Mouse (Mus musculus) spleen, postnatal 14 days (tissue): Measurements from ENCODE around the gene Gabpb2.

Source experiments
- DNase-seq, 2 experiments: peaks; one replicate each; pipeline ENCODE4 v3.0.0; 2021 to 2022; ENCODE audit warnings: low spot score in 2 of 2

Gene Gabpb2

DNA sequence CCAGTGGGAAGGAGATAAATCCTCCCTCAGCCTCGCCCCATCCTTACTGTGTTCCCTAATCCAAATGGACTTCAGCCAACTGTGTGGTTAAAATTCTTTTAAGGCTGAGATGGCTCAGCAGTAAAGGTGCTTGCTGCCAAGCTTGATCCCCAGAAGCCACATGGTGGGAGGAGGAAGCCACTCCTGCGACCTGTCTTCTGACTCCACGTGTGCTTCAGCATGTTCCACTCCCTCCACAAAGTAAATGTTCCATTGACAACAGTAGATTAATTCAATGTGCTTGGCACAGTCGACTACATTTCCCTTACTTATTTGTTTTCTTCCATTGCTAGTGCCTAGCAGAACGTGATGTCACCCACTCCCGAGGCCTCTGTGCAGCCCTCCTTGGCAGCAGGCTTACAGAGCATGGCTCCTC lies 23.0 kb downstream of the Gabpb2 start:
- no peak for DNase-seq

GRCm38 (mm10) chr3:95186888-95187287 lies 30.8 kb downstream of the Gabpb2 start:
- DNase-seq, result no peak

GRCm38 (mm10) chr3:95186100-95186499 lies 31.6 kb downstream of the Gabpb2 start:
- no peak for DNase-seq

DNA sequence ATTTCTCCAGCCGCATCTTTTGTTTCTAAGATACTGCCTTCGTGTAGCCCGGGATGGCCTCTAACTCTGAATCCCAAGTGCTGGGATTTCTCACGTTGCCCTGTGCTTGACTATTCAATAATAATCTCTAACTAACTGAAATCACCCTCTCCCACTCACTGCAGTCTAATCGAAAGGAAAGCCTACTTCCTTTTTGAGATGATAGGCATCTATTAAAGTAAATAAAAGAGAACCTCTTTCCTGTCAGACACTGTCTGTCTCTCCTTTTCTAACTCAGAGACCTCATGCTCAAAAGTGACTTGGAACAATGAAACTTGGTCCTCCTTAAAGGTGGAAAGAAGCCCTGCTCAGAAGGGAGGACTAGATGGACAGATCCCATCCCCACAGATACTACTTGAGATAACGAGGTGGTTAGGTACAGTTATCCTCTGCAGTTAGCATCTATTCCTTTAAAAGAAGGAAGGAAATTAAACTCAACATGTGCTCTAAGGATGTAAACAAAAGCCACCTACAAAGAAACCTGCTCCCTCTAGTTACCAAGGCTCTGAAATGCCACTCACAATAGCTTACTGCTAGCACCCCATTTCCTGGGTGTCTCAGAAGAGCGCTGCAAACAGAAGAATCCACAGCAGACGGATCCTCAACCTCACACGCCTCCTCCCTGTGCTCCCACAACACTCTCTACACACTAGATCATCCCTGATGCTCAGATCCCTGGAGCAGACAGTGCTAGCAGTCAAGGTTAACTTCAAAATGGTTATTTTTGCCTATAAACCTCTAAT lies 32.7 kb downstream of the Gabpb2 start:
- DNase-seq, result no peak

- no peak for DNase-seq
Observed at GRCm38 (mm10) chr3:95181841-95182240, 35.9 kb downstream of the Gabpb2 start.

- no peak for DNase-seq
Observed at GRCm38 (mm10) chr3:95179890-95180289, 37.8 kb downstream of the Gabpb2 start.

- no peak for DNase-seq
Observed at GRCm38 (mm10) chr3:95178948-95179347, 38.8 kb downstream of the Gabpb2 start.

- no peak for DNase-seq
Observed at GRCm38 (mm10) chr3:95177583-95177982, 40.1 kb downstream of the Gabpb2 start.

DNA sequence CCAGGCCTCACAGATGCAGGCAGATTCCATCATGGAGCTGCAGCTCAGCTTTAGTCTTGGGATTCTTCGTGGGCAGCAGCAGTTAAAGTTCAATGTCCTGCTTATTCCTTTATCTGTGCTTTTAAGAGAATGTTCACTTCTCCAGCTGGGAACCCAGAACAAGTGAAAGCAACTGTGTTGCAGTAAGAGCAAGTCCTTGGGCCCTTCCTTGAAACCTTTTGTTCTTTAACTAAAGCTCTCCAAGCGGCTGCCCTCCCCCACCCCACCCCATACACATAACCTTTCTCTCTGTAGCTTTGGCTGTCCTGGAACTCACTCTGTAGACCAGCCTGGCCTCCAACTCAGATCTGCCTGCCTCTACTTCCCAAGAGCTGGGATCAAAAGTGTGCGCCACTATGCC lies 41.2 kb downstream of the Gabpb2 start:
- no peak for DNase-seq

DNA sequence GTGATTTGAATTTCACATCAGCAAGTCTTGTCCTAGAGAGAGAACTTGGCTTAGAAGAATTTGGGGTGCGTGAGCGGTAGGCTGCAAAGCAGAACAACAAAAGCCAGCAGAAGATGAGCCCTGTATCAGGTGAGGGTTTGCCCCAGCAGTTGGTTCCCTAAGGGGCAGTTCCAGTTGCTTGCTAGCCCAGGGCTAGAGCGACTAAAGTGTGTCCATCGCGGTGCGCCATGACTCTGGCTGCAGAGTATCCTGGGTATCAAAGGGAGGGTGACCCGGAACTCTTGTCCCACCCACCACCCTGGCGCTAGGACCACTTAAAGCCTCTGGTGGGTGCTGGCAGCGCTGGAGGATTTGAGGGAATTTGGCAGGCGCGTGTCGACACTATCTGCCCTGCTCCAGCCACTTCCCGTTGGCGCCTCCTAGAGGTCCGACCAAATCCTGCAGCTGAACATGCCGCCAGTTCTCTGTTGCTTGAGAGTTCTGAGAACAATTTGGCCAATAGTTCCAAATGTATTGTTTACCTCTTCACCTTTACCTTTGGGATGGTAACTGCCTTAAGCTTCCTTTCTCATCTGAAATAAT lies 43.6 kb downstream of the Gabpb2 start:
- peak; percentile 72 to 83 for DNase-seq

GRCm38 (mm10) chr3:95173256-95173949 lies 44.3 kb downstream of the Gabpb2 start:
- no peak for DNase-seq

DNA sequence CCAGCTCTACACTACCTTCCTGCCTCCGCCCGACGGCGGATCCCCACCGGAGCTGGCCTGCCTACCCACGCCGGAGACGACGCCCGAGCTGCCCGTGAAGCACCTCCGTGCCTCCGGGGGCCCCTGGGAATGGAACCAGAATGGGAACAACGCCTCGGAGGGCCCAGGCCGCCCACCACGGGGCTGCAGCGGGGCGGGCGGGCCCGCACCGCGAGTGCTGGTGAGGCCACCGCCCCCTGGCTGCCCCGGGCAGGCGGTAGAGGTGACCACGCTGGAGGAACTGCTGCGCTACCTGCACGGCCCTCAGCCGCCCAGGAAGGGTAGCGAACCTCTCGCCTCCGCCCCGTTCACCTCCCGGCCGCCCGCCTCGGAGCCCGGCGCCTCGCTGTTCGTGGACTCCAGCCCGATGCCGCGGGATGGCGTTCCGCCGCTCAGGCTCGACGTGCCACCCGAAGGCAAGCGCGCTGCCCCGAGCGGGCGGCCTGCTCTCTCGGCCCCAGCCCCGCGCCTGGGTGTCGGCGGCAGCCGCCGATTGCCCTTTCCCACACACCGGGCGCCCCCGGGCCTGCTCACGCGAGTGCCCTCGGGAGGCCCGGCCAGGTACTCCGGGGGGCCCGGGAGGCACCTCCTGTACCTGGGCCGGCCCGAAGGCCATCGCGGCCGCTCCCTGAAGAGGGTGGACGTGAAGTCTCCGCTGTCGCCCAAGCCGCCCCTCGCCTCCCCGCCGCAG lies 45.0 kb downstream of the Gabpb2 start:
- no peak for DNase-seq

DNA sequence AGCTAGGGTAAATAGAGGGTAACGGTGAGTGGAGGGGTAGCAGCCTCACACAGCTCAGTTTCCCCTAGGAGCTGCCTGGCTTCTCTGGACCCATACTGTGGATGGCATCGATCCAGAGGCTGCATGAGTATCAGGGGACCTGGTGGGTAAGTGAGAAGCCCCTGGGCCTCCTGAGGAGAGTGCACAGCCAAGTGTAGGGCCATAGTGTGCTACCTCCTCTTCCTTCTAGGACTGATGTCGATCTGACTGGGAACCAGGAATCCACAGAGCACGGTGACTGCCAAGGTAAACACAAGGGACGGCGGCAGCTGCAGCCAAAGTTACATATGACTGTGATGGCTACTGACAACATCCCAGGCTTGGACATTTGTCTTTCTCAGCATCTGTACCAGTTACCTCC lies 46.6 kb downstream of the Gabpb2 start:
- no peak for DNase-seq

GRCm38 (mm10) chr3:95169996-95170395 lies 47.7 kb downstream of the Gabpb2 start:
- no peak for DNase-seq

DNA sequence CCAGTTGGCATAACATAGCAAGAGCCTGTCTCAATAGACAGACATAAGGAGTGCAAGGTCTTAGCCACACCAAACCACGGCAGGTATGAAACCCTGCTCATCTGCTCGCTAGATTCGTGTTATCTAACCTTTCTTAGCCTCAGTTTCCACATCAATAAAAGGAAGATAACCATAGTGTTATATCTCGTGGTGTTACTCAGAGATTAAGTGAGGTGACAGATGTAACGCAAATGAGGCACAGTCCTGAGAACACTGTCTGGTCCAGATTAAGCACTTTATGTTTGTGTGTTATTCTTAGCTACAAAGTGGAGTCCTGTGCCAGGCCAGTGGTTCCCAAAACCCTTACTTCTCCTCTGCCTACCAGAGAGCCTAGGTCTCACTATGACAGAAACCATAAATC lies 52.9 kb downstream of the Gabpb2 start:
- DNase-seq, result no peak

- no peak for DNase-seq
Observed at GRCm38 (mm10) chr3:95164256-95164550, 53.5 kb downstream of the Gabpb2 start.

- DNase-seq, result no peak
Observed at GRCm38 (mm10) chr3:95163419-95164255, 54.1 kb downstream of the Gabpb2 start.

GRCm38 (mm10) chr3:95162345-95162628 lies 55.4 kb downstream of the Gabpb2 start:
- no peak for DNase-seq

GRCm38 (mm10) chr3:95161618-95162344 lies 55.9 kb downstream of the Gabpb2 start:
- no peak for DNase-seq

DNA sequence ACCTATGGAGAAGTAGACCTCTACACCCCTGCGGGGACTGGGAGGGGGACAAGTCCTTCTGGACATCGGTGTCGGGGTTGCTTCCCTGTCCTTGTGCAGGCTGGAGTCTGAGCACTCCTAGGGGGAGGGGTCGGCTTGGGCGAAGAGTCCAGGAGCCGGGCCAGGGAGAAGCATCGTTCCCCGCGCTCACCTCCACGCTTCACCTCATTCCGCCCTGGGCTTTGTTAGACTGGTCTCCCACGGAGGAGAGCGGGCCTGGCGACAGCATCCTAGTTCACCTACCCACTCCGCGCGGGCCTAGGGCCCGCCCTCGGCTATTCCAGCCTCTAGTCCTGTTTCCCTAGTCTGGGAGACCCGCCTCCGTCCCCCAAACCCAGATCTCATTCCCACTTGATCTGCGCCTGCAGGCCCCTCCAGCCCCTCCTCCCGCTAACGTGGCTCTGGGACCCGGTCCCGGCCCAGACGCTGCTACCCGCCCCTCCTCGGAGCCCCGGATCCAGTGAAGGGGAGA lies 56.6 kb downstream of the Gabpb2 start:
- DNase-seq, result no peak
